Mouse (Mus musculus): Measurements from ENCODE around the gene Gpr85.

The Gpr85 gene

GRCm38 (mm10) chr6:13812157-13812556 lies 27.6 kb downstream of the Gpr85 start:
- no peak for DNase-seq

GRCm38 (mm10) chr6:13800071-13800470 lies 39.7 kb downstream of the Gpr85 start:
- DNase-seq = no peak

- no peak for DNase-seq
These were observed 42.4 kb downstream of the Gpr85 start for GRCm38 (mm10) chr6:13797389-13797788.
